Mouse (Mus musculus): Measurements from ENCODE around the gene Theg.

DNA sequence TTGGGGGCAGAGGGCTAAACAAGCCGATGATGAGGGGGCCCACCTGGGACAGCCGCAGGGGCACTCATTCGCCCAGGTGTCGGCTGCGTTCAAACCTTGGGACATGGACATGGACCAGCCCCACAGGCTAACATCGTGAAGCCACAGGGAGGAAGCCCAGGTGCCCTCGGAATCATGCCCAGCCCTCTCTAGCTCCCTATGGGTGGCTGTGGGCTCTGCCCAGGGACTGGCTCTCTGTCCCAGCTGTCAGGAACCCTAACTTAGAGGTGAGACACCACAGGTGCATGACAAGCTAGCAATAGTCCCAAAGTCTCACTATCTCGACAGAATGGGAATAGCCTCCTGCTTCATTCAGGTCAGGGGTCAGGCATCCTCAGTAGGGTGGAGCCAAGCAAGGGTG is 34.6 kb downstream of the Theg start:
- TF ChIP-seq CTCF (IDR thresholded peaks at IDR 0.05; ENCODE audit: low read depth), result no peak
- no peak for TF ChIP-seq EP300 (optimal IDR thresholded peaks at IDR 0.05)
